Mouse (Mus musculus): ENCODE results near the gene Tcf7l1. TPM values are rescaled to one million over a fixed set of nuclear protein-coding genes. Genes with fewer than 3 reads are reported as not detected.

The Tcf7l1 gene
- polyA plus RNA-seq, 1 experiment: 29.1 TPM

- Histone ChIP-seq H3K4me3 (replicated peaks; ENCODE audit: control insufficient read depth, low read depth, low read length) (no peak overlapping the region), H3K4me1 (ENCODE audit: control insufficient read depth, insufficient read depth, low read length) (no peaks in the 10 kb centered on the region), H3K27ac (ENCODE audit: control insufficient read depth, insufficient read depth, low read depth, low read length, poor library complexity) (no peak overlapping the region)
- TF ChIP-seq CTCF (IDR thresholded peaks at IDR 0.05; ENCODE audit: control insufficient read depth, insufficient read depth, low read length): no peak
- TF ChIP-seq POLR2A (IDR thresholded peaks at IDR 0.05; ENCODE audit: borderline replicate concordance, control insufficient read depth, low read depth, low read length): no peak
Observed at GRCm38 (mm10) chr6:72590111-72590510, 198.9 kb downstream of the Tcf7l1 start.

GRCm38 (mm10) chr6:72588307-72588706 is 200.7 kb downstream of the Tcf7l1 start:
- no peaks in the 10 kb centered on the region for H3K4me1 ChIP-seq (ENCODE audit: control insufficient read depth, insufficient read depth, low read length)
- H3K27ac ChIP-seq (ENCODE audit: control insufficient read depth, insufficient read depth, low read depth, low read length, poor library complexity): no peak overlapping the region
- TF ChIP-seq CTCF (IDR thresholded peaks at IDR 0.05; ENCODE audit: control insufficient read depth, insufficient read depth, low read length) (no peak), POLR2A (IDR thresholded peaks at IDR 0.05; ENCODE audit: borderline replicate concordance, control insufficient read depth, low read depth, low read length) (no peak)
- H3K4me3 ChIP-seq (replicated peaks; ENCODE audit: control insufficient read depth, low read depth, low read length): no peak overlapping the region

- no peak for TF ChIP-seq CTCF (IDR thresholded peaks at IDR 0.05; ENCODE audit: control insufficient read depth, insufficient read depth, low read length)
- TF ChIP-seq POLR2A (IDR thresholded peaks at IDR 0.05; ENCODE audit: borderline replicate concordance, control insufficient read depth, low read depth, low read length): no peak
- Histone ChIP-seq H3K4me1 (ENCODE audit: control insufficient read depth, insufficient read depth, low read length) (no peaks in the 10 kb centered on the region), H3K4me3 (replicated peaks; ENCODE audit: control insufficient read depth, low read depth, low read length) (no peak overlapping the region), H3K27ac (ENCODE audit: control insufficient read depth, insufficient read depth, low read depth, low read length, poor library complexity) (no peak overlapping the region)
- 67% methylated on average over 3 of the region's 3 CpGs for WGBS
Observed at GRCm38 (mm10) chr6:72586701-72587100, 202.4 kb downstream of the Tcf7l1 start.

DNA sequence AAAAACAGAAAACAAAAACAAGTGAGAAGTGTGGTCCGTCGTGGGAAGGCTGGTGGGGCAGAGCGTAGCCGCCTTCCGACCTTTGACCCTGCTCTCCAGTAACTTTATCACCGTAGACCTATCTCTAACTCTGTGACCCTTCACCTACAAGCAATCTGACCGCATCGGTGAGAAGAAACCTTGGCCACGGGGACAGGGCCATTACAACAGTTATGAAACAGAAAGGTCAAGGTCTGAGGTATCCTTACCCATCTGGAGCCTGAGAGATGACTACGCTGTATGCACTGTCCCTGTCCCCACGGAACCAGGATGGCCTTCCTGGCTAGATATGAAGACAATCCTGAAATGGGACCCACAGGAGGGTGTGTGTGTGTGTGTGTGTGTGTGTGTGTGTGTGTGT is 204.9 kb downstream of the Tcf7l1 start:
- TF ChIP-seq POLR2A (IDR thresholded peaks at IDR 0.05; ENCODE audit: borderline replicate concordance, control insufficient read depth, low read depth, low read length) (no peak), CTCF (IDR thresholded peaks at IDR 0.05; ENCODE audit: control insufficient read depth, insufficient read depth, low read length) (no peak)
- Histone ChIP-seq H3K27ac (ENCODE audit: control insufficient read depth, insufficient read depth, low read depth, low read length, poor library complexity) (no peak overlapping the region), H3K4me3 (replicated peaks; ENCODE audit: control insufficient read depth, low read depth, low read length) (no peak overlapping the region), H3K4me1 (ENCODE audit: control insufficient read depth, insufficient read depth, low read length) (no peaks in the 10 kb centered on the region)
- WGBS: 91% methylated on average over 11 of the region's 11 CpGs

- Histone ChIP-seq H3K4me3 (replicated peaks; ENCODE audit: control insufficient read depth, low read depth, low read length) (no peak overlapping the region), H3K4me1 (ENCODE audit: control insufficient read depth, insufficient read depth, low read length) (no peaks in the 10 kb centered on the region), H3K27ac (ENCODE audit: control insufficient read depth, insufficient read depth, low read depth, low read length, poor library complexity) (no peak overlapping the region)
- WGBS: 85% methylated on average over 4 of the region's 4 CpGs
- TF ChIP-seq CTCF (IDR thresholded peaks at IDR 0.05; ENCODE audit: control insufficient read depth, insufficient read depth, low read length) (no peak), POLR2A (IDR thresholded peaks at IDR 0.05; ENCODE audit: borderline replicate concordance, control insufficient read depth, low read depth, low read length) (no peak)
Observed at GRCm38 (mm10) chr6:72583211-72583839, 205.7 kb downstream of the Tcf7l1 start.

DNA sequence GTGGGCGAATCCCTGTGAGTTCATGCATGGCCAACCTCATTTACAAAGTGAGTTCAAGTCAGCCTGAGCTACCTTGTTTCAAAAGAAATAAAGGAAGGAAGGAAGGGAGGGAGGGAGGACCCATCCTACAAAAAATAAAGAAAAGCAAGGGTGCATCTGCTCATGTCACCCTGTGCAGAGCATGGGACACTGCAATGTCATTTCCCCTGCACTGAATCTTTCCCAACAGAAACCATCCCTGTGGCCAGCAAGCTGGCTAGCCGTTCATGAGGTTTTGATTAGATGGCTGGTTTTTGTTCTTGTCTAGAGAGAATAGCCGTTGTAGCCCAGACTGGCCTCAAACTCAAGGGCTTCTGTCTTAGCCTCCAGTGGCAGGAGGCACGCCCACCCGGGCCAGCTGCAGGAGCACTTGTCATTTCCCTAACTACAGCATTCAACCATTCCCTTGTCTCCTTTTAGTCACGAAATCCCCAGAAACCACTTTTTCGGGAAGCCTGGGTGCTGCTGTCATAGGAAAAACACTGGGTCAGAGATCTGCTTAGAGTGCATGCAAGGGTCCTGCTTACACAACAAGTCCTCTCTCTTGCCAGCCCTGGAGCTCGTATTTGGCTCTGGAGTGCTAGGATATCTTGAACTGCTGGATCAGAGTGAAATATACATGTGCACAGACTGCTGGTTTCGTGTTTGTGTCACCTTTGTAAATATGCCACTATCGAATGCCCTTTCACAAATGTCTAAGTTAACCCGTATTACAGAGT is 207.2 kb downstream of the Tcf7l1 start:
- no peak for TF ChIP-seq POLR2A (IDR thresholded peaks at IDR 0.05; ENCODE audit: borderline replicate concordance, control insufficient read depth, low read depth, low read length)
- no peak for TF ChIP-seq CTCF (IDR thresholded peaks at IDR 0.05; ENCODE audit: control insufficient read depth, insufficient read depth, low read length)

More for the DNA sequence above, 207.2 kb downstream of the Tcf7l1 start:
- no peak overlapping the region for H3K27ac ChIP-seq (ENCODE audit: control insufficient read depth, insufficient read depth, low read depth, low read length, poor library complexity)
- H3K4me1 ChIP-seq (ENCODE audit: control insufficient read depth, insufficient read depth, low read length): no peaks in the 10 kb centered on the region
- H3K4me3 ChIP-seq (replicated peaks; ENCODE audit: control insufficient read depth, low read depth, low read length): no peak overlapping the region
- WGBS: 44% methylated on average over 11 of the region's 11 CpGs

Other genes with a start within 250 kb of the Tcf7l1 start
- gene Capg, start 244.9 kb downstream of the Tcf7l1 start, polyA plus RNA-seq (2011; ENCODE audit: insufficient read depth, insufficient read length, low replicate concordance, missing spikeins): 16.4 and 60.4 TPM in 2 replicates
- 2.7 and 5.2 TPM in 2 replicates for gene Elmod3, start 190.8 kb downstream of the Tcf7l1 start, polyA plus RNA-seq (2011; ENCODE audit: insufficient read depth, insufficient read length, low replicate concordance, missing spikeins)
- 1.3 and 4.0 TPM in 2 replicates for gene Retsat, start 190.8 kb downstream of the Tcf7l1 start, polyA plus RNA-seq (2011; ENCODE audit: insufficient read depth, insufficient read length, low replicate concordance, missing spikeins)
- 6.4 and 13.5 TPM in 2 replicates for gene Tgoln1, start 172.3 kb downstream of the Tcf7l1 start, polyA plus RNA-seq (2011; ENCODE audit: insufficient read depth, insufficient read length, low replicate concordance, missing spikeins)
- gene Kcmf1, start 110.7 kb upstream of the Tcf7l1 start, polyA plus RNA-seq (2011; ENCODE audit: insufficient read depth, insufficient read length, low replicate concordance, missing spikeins): 35.9 and 51.4 TPM in 2 replicates
- gene Tmsb10, start 169.5 kb upstream of the Tcf7l1 start, polyA plus RNA-seq (2011; ENCODE audit: insufficient read depth, insufficient read length, low replicate concordance, missing spikeins): 247 and 517 TPM in 2 replicates

All from bone marrow, adult 2 months (tissue).